Mouse (Mus musculus) CD4-positive naive resting alpha-beta T cell, adult 76 days (primary cell): Measurements from ENCODE around the gene Gm5478. TPM values are rescaled to one million over a fixed set of nuclear protein-coding genes. Genes with fewer than 3 reads are reported as not detected.

Experiments
- total RNA-seq: library from RNA; stranded (reverse); gene quantifications from one replicate; pipeline ENCODE4 v1.2.4, GENCODE M21; 2023

Gene Gm5478
- total RNA-seq = not detected

DNA sequence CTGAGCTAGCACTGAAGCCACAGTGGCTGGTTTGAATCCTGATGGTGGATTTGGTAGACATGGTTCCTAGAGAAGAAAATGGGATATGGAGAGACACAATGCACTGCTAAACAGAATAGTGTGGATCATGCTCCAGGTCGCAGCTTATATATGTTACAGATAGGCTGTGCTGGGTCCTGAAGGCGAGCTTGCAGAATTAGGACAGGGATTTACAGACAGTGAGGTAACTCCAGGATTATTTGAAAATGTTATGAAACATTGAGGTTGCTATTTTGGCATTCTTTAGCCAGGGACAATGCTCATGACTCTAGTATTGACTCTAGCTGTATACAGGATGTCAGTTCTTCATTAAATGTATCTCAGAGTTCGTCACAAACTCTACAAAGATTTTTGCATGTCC, at the start of gene Gm5478:
Gm5478 (minus strand) TSS at position 101 of the 400 bp plus-strand sequence.

DNA sequence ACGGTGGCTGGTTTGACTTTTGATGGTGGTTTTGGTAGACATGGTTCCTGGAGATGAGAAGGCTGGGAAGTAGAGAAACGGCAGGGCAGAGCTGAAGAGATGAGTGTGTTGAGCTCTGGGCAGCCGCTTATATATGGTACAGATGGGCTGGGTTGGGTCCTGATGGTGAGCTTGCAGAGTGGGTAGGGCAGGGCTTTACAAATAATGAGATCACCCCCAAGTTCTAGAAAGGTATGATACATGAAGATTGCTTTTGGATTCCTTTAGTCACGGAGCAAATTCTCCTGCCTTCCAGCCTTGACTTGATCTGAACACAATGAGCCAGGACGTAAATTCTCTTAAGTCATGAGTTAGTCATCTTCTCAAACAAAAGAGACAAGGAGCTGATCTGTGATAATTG, 47.0 kb upstream of the Gm5478 start, which contains the start of gene Krt6a:
Krt6a (minus strand) TSS at position 101 of the 400 bp plus-strand sequence.

DNA sequence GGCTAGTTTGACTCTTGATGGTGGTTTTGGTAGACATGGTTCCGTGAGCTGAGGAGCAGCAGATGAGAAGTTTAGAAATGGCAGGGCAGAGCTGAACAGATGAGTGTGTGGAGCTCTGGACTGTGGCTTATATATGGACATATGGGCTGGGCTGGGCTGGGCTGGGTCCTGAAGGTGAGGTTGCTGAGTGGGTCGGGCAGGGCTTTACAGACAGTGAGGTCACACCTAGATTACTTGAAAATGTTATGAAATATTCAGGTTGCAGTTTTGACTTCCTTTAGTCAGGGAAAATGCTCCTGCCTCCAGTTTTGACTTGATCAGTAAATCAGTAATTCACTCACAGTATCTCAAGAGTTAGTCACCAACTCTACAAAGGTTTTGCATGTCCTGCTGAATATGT, 33.0 kb upstream of the Gm5478 start, which contains the start of gene Krt6b:
Krt6b (minus strand) TSS at position 101 of the 400 bp plus-strand sequence.

DNA sequence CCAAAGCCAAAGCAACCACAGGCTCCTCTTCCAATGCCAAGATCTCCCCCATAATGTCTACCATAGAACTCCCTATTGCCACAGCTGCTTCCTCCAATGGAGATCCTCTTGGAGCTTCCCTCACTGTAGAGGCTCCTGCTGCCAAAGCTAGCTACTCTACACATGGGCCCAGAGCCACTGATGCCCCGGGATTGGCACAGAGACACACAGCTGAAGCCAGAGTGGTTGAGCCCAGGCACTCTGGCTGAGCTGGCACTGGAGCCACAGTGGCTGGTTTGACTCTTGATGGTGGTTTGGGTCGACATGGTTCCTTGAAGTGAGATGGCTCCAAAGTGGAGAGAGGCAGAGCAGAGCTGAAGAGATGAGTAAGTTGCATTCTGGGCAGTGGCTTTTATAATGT, 19.3 kb downstream of the Gm5478 start, which contains the start of gene Gm5414:
Gm5414 (minus strand) TSS at position 305 of the 400 bp plus-strand sequence.

Other genes with a start within 250 kb of the Gm5478 start
- gene Krt7, start 236.3 kb downstream of the Gm5478 start, total RNA-seq = not detected
- not detected for gene Krt87, start 208.6 kb downstream of the Gm5478 start, total RNA-seq
- gene Krt88, start 199.6 kb downstream of the Gm5478 start, total RNA-seq = not detected
- not detected for gene Krt81, start 183.6 kb downstream of the Gm5478 start, total RNA-seq
- not detected for gene Krt86, start 173.9 kb downstream of the Gm5478 start, total RNA-seq
- not detected for gene Krt83, start 155.9 kb downstream of the Gm5478 start, total RNA-seq
- not detected for gene Gm49425, start 130.1 kb downstream of the Gm5478 start, total RNA-seq
- gene Krt84, start 114.6 kb downstream of the Gm5478 start, total RNA-seq = not detected
- not detected for gene Krt82, start 96.7 kb downstream of the Gm5478 start, total RNA-seq
- not detected for gene Krt90, start 84.4 kb downstream of the Gm5478 start, total RNA-seq
- gene Krt75, start 73.5 kb downstream of the Gm5478 start, total RNA-seq = not detected
- not detected for gene Gm5414, start 19.2 kb downstream of the Gm5478 start, total RNA-seq
- not detected for gene Krt6b, start 32.9 kb upstream of the Gm5478 start, total RNA-seq
- not detected for gene Krt6a, start 46.9 kb upstream of the Gm5478 start, total RNA-seq
- gene Krt5, start 65.5 kb upstream of the Gm5478 start, total RNA-seq = not detected
- not detected for gene Krt71, start 95.7 kb upstream of the Gm5478 start, total RNA-seq
- not detected for gene Krt72, start 139.1 kb upstream of the Gm5478 start, total RNA-seq
- gene Krt73, start 155.0 kb upstream of the Gm5478 start, total RNA-seq = not detected
- not detected for gene Krt2, start 170.8 kb upstream of the Gm5478 start, total RNA-seq
- gene Krt1, start 203.4 kb upstream of the Gm5478 start, total RNA-seq = not detected
- gene Krt77, start 222.3 kb upstream of the Gm5478 start, total RNA-seq = not detected
- not detected for gene Krt76, start 245.5 kb upstream of the Gm5478 start, total RNA-seq